Mouse (Mus musculus) embryonic facial prominence, embryonic 13.5 days (tissue): Measurements from ENCODE around the gene Tmsb10. TPM values are rescaled to one million over a fixed set of nuclear protein-coding genes. Genes with fewer than 3 reads are reported as not detected.

Experiments
- ATAC-seq: fragments of 200-750 bp; cut with Nextera tagmentation; 2 replicates; pipeline ENCODE4 v1.8.0; 2017; ENCODE audit warnings: low read depth; ENCODE audit not compliant: insufficient number of reproducible peaks, insufficient read depth, low FRiP score, low TSS enrichment
- H3K27ac ChIP-seq: fragments of 300-500 bp; sonication (generic); 2 replicates; pipeline ENCODE4 v1.5.1; 2015; ENCODE audit warnings: moderate library complexity, mild to moderate bottlenecking, inconsistent platforms
- H3K27me3 ChIP-seq: fragments of 300-500 bp; sonication (generic); 2 replicates; pipeline ENCODE4 v1.6.1; 2015; ENCODE audit warnings: mild to moderate bottlenecking, inconsistent platforms
- H3K36me3 ChIP-seq: fragments of 300-500 bp; sonication (generic); 2 replicates; pipeline ENCODE4 v1.6.1; 2015; ENCODE audit warnings: mild to moderate bottlenecking, inconsistent platforms
- H3K4me1 ChIP-seq: fragments of 300-500 bp; sonication (generic); 2 replicates; pipeline ENCODE4 v1.6.1; 2015; ENCODE audit warnings: inconsistent platforms
- H3K4me2 ChIP-seq: fragments of 300-500 bp; sonication (generic); 2 replicates; pipeline ENCODE4 v1.6.1; 2015; ENCODE audit warnings: moderate library complexity, mild to moderate bottlenecking, inconsistent platforms
- H3K4me3 ChIP-seq: fragments of 300-500 bp; sonication (generic); 2 replicates; pipeline ENCODE4 v1.5.1; 2015; ENCODE audit warnings: mild to moderate bottlenecking, inconsistent platforms
- H3K9ac ChIP-seq: fragments of 300-500 bp; sonication (generic); 2 replicates; pipeline ENCODE4 v1.6.1; 2015; ENCODE audit warnings: mild to moderate bottlenecking, inconsistent platforms
- H3K9me3 ChIP-seq: fragments of 300-500 bp; sonication (generic); 2 replicates; pipeline ENCODE4 v1.6.1; 2016; ENCODE audit warnings: inconsistent platforms
- WGBS: fragments of 180-500 bp; shearing (Covaris S2); methylation state at CpG from one replicate; pipeline ENCODE4 v1.1.7; 2015; ENCODE audit warnings: mixed read lengths; 5-methylcytosine and 5-hydroxymethylcytosine counted together
- polyA plus RNA-seq: library from polyadenylated mRNA; unstranded; fragments of >200 nt; fragmentation: Nextera tagmentation; extraction: Ambion mirVana; gene quantifications from 2 replicates; pipeline ENCODE4 v1.2.1, GENCODE M21; 2015

The Tmsb10 gene
- polyA plus RNA-seq, 1 experiment from 2014 or later = 2,783 TPM

DNA sequence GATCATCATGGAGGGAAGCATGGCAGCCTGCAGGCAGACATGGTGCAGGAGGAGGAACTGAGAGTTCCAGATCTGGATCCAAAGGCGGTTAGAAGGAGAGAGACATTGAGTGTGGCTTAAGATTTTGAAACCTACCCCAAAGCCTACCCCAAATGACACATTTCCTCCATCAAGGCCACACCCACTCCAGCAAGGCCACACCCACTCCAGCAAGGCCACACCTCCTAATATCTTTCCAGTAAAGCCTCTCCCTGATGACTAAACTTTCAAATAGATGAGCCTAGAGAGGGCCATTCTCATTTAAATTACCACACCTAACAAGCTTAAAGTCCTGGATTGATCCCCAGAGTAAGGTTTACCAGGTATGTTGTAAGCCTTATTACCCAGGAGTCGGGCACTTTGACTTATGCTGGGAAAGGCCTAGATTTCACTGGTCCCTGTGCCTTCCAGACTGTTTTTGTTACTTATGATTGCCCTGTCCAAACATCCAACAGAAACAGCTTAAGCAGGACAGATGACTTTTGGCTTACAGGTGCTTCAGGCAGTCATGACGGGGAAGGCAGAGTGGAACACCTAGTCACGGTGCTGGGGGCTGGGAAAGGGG, 28.7 kb downstream of the Tmsb10 start:
- Histone ChIP-seq H3K4me2 (no peak overlapping the region), H3K36me3 (no peaks in the 10 kb centered on the region), H3K9me3 (no peaks in the 10 kb centered on the region), H3K4me3 (no peak overlapping the region), H3K9ac (no peak overlapping the region), H3K27ac (no peak overlapping the region), H3K4me1 (peaks cover 7% of the 10 kb centered on the region), H3K27me3 (no peaks in the 10 kb centered on the region)
- no peak for ATAC-seq
- 78% methylated on average over 4 of the region's 4 CpGs for WGBS

DNA sequence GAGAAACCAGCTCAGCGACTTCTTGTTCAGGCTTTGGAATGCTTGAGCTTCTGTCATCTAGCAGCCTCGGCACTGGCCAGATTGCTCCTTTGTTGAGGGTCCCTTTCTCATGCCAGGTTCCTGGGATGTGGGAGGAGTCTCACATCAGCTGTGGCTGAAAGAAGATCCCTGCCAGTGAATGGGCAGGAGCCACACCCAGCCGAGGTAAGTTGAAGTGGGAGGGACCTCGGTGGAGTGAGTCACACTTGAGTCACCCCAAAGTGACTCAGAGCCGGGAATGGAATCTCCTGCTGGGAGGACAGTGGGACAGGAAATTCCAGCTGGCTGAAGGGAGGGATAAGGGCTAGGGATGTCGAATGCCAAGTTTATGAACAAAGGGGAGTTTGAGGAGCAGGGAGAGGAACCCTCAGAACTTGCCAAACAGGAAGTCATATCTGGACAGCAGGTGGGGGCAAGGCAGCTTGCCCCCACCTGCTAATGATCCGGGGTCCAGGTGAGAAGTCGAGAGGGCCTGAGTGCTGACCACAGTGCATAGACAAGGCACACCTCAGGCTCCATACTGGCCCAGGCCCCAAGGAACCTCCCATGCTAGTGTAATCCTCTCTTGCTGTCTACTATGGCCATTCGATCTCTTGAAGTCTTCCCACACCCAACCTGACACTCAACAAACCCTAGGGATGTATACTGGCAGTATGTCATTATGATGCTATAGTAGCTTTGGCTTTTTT, 31.6 kb downstream of the Tmsb10 start:
- peak; percentile 63; the same call in 1 of the 2 replicates for ATAC-seq
- Histone ChIP-seq H3K4me1 (peaks cover 7% of the 10 kb centered on the region), H3K27me3 (no peaks in the 10 kb centered on the region), H3K4me3 (no peak overlapping the region), H3K9ac (no peak overlapping the region), H3K4me2 (no peak overlapping the region), H3K27ac (peak overlapping the region; percentile 55), H3K9me3 (no peaks in the 10 kb centered on the region), H3K36me3 (no peaks in the 10 kb centered on the region)
- WGBS = 14% methylated on average over 9 of the region's 9 CpGs

DNA sequence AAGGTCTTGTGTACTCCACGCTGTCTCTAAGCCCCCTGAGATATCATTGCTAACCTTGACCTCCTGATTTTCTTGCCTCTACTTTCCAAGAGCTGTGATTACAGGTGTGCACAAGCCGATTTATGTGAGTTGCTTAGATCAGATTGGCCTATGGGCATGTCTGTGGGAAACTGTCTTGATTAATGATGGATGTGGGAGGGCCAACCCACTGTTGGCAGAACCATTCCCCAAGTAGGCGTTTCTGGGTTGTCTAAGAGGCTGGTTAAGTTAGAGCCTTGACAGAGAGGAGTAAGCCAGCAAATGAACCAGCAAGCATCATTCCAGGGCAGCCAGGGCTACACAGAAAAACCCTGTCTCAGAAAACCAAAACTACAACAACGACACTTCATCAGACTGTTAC, 32.5 kb downstream of the Tmsb10 start:
- no peaks in the 10 kb centered on the region for H3K9me3 ChIP-seq
- peaks cover 7% of the 10 kb centered on the region for H3K4me1 ChIP-seq
- ATAC-seq = no peak
- H3K4me3 ChIP-seq = no peak overlapping the region
- H3K4me2 ChIP-seq = no peak overlapping the region
- 70% methylated on average over 4 of the region's 4 CpGs for WGBS
- no peaks in the 10 kb centered on the region for H3K36me3 ChIP-seq
- H3K27me3 ChIP-seq = no peaks in the 10 kb centered on the region
- H3K27ac ChIP-seq = peak overlapping the region; percentile 55; the same call in 1 of the 2 replicates
- H3K9ac ChIP-seq = no peak overlapping the region

DNA sequence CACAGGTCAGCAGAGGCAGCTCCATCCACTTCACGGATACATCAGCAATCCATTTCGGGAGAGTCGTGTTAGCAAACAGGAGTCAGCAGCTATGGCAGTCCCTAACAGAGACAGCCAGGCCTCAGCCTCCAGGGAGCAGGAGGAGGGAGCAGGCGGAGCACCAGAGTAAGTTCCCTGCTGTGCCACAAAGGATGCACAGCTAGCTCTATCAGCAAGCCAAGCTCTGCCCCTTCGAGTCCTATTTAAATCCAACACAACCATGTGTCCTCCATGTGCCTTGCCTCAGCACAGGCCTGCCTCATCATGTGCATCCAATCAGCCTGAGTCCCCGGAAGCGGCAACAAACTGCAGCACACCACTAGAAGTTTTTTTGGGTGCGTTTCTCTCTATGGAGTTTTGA, 35.2 kb downstream of the Tmsb10 start:
- Histone ChIP-seq H3K9me3 (no peaks in the 10 kb centered on the region), H3K27ac (no peak overlapping the region), H3K27me3 (no peaks in the 10 kb centered on the region), H3K4me3 (no peak overlapping the region), H3K4me1 (peaks cover 7% of the 10 kb centered on the region), H3K9ac (no peak overlapping the region), H3K36me3 (no peaks in the 10 kb centered on the region), H3K4me2 (no peak overlapping the region)
- no peak for ATAC-seq
- WGBS = 87% methylated on average over 8 of the region's 8 CpGs

DNA sequence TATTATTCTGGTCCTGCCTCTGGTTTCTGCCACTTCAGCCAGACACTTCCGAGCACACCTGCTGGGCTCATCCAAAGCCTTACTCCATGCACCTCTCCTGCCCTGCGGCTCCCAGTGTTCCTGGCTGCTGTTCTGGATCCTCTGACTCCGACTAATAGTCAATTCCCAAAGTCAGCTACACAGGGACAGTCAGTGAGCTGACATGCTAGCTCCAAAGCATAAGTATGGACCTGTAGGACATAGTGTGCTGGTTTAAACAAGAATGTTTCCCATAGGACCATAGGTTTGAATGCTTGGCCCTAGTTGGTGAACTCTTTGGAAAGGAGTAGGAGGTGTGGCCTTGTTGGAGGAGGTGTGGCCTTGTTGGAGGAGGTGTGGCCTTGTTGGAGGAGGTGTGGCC, 37.5 kb downstream of the Tmsb10 start:
- Histone ChIP-seq H3K4me1 (no peaks in the 10 kb centered on the region), H3K9ac (no peak overlapping the region), H3K4me3 (no peak overlapping the region), H3K36me3 (no peaks in the 10 kb centered on the region), H3K9me3 (no peaks in the 10 kb centered on the region), H3K27ac (no peak overlapping the region), H3K4me2 (no peak overlapping the region), H3K27me3 (no peaks in the 10 kb centered on the region)
- WGBS = 93% methylated on average over 3 of the region's 3 CpGs
- no peak for ATAC-seq

DNA sequence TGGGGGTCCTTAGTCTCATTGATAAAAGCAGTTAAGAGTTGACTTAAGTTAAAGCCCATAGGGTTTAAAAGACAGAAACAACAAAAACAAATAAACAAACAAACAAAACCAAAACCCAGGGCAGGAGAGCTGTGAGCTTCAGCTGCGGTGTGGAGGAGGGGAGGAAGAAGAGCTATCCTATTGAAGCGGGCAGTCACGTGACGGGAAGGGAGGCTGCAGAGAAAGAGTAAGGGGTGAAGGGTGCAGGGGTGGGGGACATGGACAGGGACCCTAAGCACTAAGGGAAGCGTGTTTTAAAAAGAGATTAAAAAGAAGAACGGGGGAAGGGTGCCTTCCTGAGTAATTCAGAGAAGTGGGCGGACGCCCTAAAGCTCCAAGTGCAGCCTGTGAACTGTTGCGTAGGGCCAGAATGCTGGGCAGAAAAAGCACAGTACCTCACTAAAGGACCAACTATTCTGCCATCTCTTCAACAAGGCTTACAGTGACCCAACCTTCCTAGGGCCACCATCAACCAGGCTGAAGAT, 40.0 kb downstream of the Tmsb10 start:
- H3K4me2 ChIP-seq = no peak overlapping the region
- no peaks in the 10 kb centered on the region for H3K27me3 ChIP-seq
- no peak overlapping the region for H3K4me3 ChIP-seq
- WGBS = 62% methylated on average over 9 of the region's 9 CpGs
- H3K27ac ChIP-seq = no peak overlapping the region
- ATAC-seq = no peak
- H3K9ac ChIP-seq = no peak overlapping the region
- no peaks in the 10 kb centered on the region for H3K4me1 ChIP-seq
- no peaks in the 10 kb centered on the region for H3K9me3 ChIP-seq
- H3K36me3 ChIP-seq = no peaks in the 10 kb centered on the region

DNA sequence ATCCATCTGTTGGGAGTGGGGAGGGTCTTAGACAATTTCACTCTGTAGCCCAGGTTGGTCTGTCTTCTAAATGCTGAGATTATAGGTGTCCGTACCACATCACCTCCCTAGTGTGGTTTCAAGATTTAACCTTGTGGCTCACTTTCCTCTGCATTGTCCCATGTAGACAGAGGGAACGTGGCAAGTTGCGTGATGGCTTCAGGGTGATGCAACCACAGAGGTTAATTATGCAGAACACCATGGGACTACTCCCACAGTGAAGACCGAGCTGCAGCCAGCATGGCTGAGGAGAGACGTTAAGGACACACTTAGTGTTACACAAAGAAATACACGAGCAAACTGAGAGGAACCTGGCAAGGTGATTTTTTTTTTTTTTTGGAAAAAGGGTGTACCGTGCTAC, 42.2 kb downstream of the Tmsb10 start:
- no peak for ATAC-seq
- 83% methylated on average over 7 of the region's 7 CpGs for WGBS
- Histone ChIP-seq H3K27me3 (no peaks in the 10 kb centered on the region), H3K36me3 (no peaks in the 10 kb centered on the region), H3K4me2 (no peak overlapping the region), H3K9ac (no peak overlapping the region), H3K4me3 (no peak overlapping the region), H3K27ac (no peak overlapping the region), H3K9me3 (no peaks in the 10 kb centered on the region), H3K4me1 (no peaks in the 10 kb centered on the region)

DNA sequence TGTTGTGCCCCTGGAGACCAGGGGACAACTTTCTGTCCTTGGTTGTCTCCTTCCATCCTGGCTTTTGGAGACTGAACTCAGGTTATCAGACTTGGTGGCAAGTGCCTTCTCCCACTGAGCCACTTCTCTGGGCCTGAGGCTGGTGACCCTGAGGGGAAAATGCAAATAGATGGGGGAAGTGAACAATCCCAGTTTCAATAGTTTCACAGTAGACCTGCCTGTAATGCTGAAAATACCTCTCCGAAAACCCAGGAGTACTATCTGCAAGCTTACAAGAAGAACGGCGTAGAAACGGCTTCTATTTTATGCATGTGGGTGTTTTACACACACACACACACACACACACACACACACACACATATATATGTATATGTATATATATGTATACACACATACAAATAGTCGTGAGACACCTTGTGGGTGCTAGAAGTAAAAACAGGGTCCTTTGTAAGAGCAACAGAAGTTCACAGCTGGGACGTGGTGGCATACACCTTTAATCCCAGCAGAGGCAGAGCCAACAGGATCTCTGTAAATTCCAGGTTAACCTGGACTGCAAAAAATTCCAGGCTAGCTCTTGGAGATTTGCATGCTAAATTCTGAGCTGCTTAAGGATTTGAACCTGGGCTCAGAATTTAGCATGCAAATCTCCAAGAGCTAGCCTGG, 44.3 kb downstream of the Tmsb10 start:
- no peak for ATAC-seq
- no peak overlapping the region for H3K4me2 ChIP-seq
- H3K27ac ChIP-seq = no peak overlapping the region
- H3K4me1 ChIP-seq = no peaks in the 10 kb centered on the region
- no peak overlapping the region for H3K4me3 ChIP-seq
- 79% methylated on average over 6 of the region's 6 CpGs for WGBS
- H3K9ac ChIP-seq = no peak overlapping the region
- H3K27me3 ChIP-seq = no peaks in the 10 kb centered on the region
- no peaks in the 10 kb centered on the region for H3K9me3 ChIP-seq
- no peaks in the 10 kb centered on the region for H3K36me3 ChIP-seq

DNA sequence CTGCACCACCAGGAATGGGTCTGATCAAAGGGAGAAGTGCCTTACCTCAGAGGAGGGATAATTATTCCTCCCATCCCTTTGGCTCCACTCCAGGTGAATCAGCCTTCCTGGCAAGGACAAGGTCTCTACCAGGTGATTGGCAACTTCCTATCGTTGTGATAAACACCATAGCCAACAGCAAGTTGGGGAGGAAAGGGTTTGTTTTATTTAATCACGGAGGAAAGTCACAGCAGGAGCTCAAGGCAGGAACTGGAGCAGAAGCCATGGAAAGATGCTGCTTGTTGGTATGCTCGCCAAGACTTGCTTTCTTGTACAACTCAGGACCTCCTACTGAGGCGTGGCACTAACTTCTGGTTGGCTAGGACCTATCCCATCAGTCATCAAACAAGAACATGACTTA, 47.3 kb downstream of the Tmsb10 start:
- 59% methylated on average over 4 of the region's 4 CpGs for WGBS
- Histone ChIP-seq H3K4me3 (no peak overlapping the region), H3K4me1 (no peaks in the 10 kb centered on the region), H3K27ac (no peak overlapping the region), H3K4me2 (no peak overlapping the region), H3K9ac (no peak overlapping the region), H3K27me3 (no peaks in the 10 kb centered on the region), H3K36me3 (no peaks in the 10 kb centered on the region), H3K9me3 (no peaks in the 10 kb centered on the region)
- no peak for ATAC-seq

Other genes with a start within 250 kb of the Tmsb10 start
- 59.2 and 63.7 TPM in 2 replicates for gene Tcf7l1, start 169.5 kb downstream of the Tmsb10 start, polyA plus RNA-seq
- gene Kcmf1, start 58.8 kb downstream of the Tmsb10 start, polyA plus RNA-seq = 31.7 and 36.4 TPM in 2 replicates